Mouse (Mus musculus): Measurements from ENCODE around the gene Ephb4. TPM values are rescaled to one million over a fixed set of nuclear protein-coding genes. Genes with fewer than 3 reads are reported as not detected.

Gene Ephb4
- polyA plus RNA-seq, 1 experiment from 2014 or later: 82.3 TPM

- Histone ChIP-seq H3K9me3 (no peaks in the 10 kb centered on the region), H3K4me3 (peak within 1 kb of the TSS; percentile 76), H3K9ac (peak within 1 kb of the TSS; percentile 96), H3K27me3 (no peaks in the 10 kb centered on the region), H3K27ac (peak within 1 kb of the TSS; percentile 97), H3K4me2 (replicated peaks) (peak within 1 kb of the TSS; percentile 99), H3K36me3 (peaks cover 57% of the 10 kb centered on the region), H3K4me1 (peaks cover 37% of the 10 kb centered on the region)
- WGBS: 15% methylated on average over 30 of the region's 30 CpGs
- ATAC-seq (ENCODE audit: low FRiP score, low read depth): peak; percentile 97
Measured at GRCm38 (mm10) chr5:137314193-137315083, 35.5 kb upstream of the Ephb4 start, which contains the start of gene Trip6. Gene Trip6, minus strand, starts transcription at chr5:137314404.

GRCm38 (mm10) chr5:137315084-137315903 is 34.6 kb upstream of the Ephb4 start:
- H3K4me3 ChIP-seq: peak overlapping the region; percentile 76
- H3K9ac ChIP-seq: peak overlapping the region; percentile 96
- H3K27me3 ChIP-seq: no peaks in the 10 kb centered on the region
- H3K4me1 ChIP-seq: peaks cover 37% of the 10 kb centered on the region
- peak overlapping the region; percentile 97 for H3K27ac ChIP-seq
- no peak for ATAC-seq (ENCODE audit: low FRiP score, low read depth)
- 37% methylated on average over 29 of the region's 30 CpGs for WGBS
- H3K4me2 ChIP-seq (replicated peaks): peak overlapping the region; percentile 99
- peaks cover 56% of the 10 kb centered on the region for H3K36me3 ChIP-seq
- H3K9me3 ChIP-seq: no peaks in the 10 kb centered on the region

GRCm38 (mm10) chr5:137317361-137317760 is 32.5 kb upstream of the Ephb4 start:
- 90% methylated on average over 8 of the region's 8 CpGs for WGBS

GRCm38 (mm10) chr5:137318570-137318969 is 31.3 kb upstream of the Ephb4 start:
- H3K27me3 ChIP-seq: no peaks in the 10 kb centered on the region
- H3K4me1 ChIP-seq: peaks cover 18% of the 10 kb centered on the region
- 89% methylated on average over 1 of the region's 1 CpGs for whole genome bisulfite sequencing
- H3K4me3 ChIP-seq: no peak overlapping the region
- no peak overlapping the region for H3K27ac ChIP-seq
- no peak overlapping the region for H3K9ac ChIP-seq
- H3K36me3 ChIP-seq: peaks cover 64% of the 10 kb centered on the region
- no peak overlapping the region for H3K4me2 ChIP-seq (replicated peaks)
- no peak for ATAC-seq (ENCODE audit: low FRiP score, low read depth)
- H3K9me3 ChIP-seq: no peaks in the 10 kb centered on the region

More at GRCm38 (mm10) chr5:137317361-137317760, 32.5 kb upstream of the Ephb4 start:
- Histone ChIP-seq H3K4me1 (peaks cover 27% of the 10 kb centered on the region), H3K9me3 (no peaks in the 10 kb centered on the region), H3K36me3 (peaks cover 57% of the 10 kb centered on the region), H3K9ac (no peak overlapping the region), H3K4me2 (replicated peaks) (no peak overlapping the region), H3K27ac (no peak overlapping the region), H3K4me3 (no peak overlapping the region), H3K27me3 (no peaks in the 10 kb centered on the region)
- ATAC-seq (ENCODE audit: low FRiP score, low read depth): no peak

- Histone ChIP-seq H3K36me3 (peaks cover 82% of the 10 kb centered on the region), H3K4me1 (0 out of 2 replicates have a peak, but pooled peaks cover under 1% of the 10 kb centered on the region), H3K27ac (no peak overlapping the region), H3K9me3 (no peaks in the 10 kb centered on the region), H3K9ac (no peak overlapping the region), H3K4me3 (no peak overlapping the region), H3K27me3 (no peaks in the 10 kb centered on the region), H3K4me2 (replicated peaks) (no peak overlapping the region)
- 92% methylated on average over 3 of the region's 3 CpGs for WGBS
- ATAC-seq (ENCODE audit: low FRiP score, low read depth): no peak
Measured at GRCm38 (mm10) chr5:137320996-137321395, 28.9 kb upstream of the Ephb4 start.

GRCm38 (mm10) chr5:137330910-137331309 is 19.0 kb upstream of the Ephb4 start:
- no peaks in the 10 kb centered on the region for H3K9me3 ChIP-seq
- no peaks in the 10 kb centered on the region for H3K27me3 ChIP-seq
- H3K9ac ChIP-seq: no peak overlapping the region
- no peak overlapping the region for H3K4me3 ChIP-seq
- H3K27ac ChIP-seq: no peak overlapping the region
- 86% methylated on average over 7 of the region's 7 CpGs for WGBS
- H3K4me1 ChIP-seq: peaks cover 11% of the 10 kb centered on the region
- peaks cover 27% of the 10 kb centered on the region for H3K36me3 ChIP-seq
- H3K4me2 ChIP-seq (replicated peaks): no peak overlapping the region
- ATAC-seq (ENCODE audit: low FRiP score, low read depth): no peak

- H3K27me3 ChIP-seq: no peaks in the 10 kb centered on the region
- H3K4me2 ChIP-seq (replicated peaks): peak overlapping the region; percentile 87
- H3K9ac ChIP-seq: peak overlapping the region; percentile 78
- peaks cover 13% of the 10 kb centered on the region; the same call in 1 of the 2 replicates for H3K36me3 ChIP-seq
- H3K27ac ChIP-seq: no peak overlapping the region
- no peaks in the 10 kb centered on the region for H3K9me3 ChIP-seq
- peak overlapping the region; percentile 65 for H3K4me3 ChIP-seq
- peaks cover 15% of the 10 kb centered on the region for H3K4me1 ChIP-seq
- WGBS: 15% methylated on average over 15 of the region's 15 CpGs
- no peak for ATAC-seq (ENCODE audit: low FRiP score, low read depth)
Measured at GRCm38 (mm10) chr5:137332857-137333511, 16.9 kb upstream of the Ephb4 start.

- peak within 1 kb of the TSS; percentile 65 for H3K4me3 ChIP-seq
- H3K9me3 ChIP-seq: no peaks in the 10 kb centered on the region
- peak within 1 kb of the TSS; percentile 78 for H3K9ac ChIP-seq
- peaks cover 16% of the 10 kb centered on the region for H3K4me1 ChIP-seq
- peak within 1 kb of the TSS; percentile 87 for H3K4me2 ChIP-seq (replicated peaks)
- 0 out of 2 replicates have a peak, but pooled peaks cover 6% of the 10 kb centered on the region for H3K36me3 ChIP-seq
- peak; percentile 93 for ATAC-seq (ENCODE audit: low FRiP score, low read depth)
- WGBS: under 1% methylated on average over 44 of the region's 44 CpGs
- H3K27ac ChIP-seq: no peak within 1 kb of the TSS
- no peaks in the 10 kb centered on the region for H3K27me3 ChIP-seq
Measured at GRCm38 (mm10) chr5:137333512-137334174, 16.3 kb upstream of the Ephb4 start, which contains the start of gene Slc12a9. Gene Slc12a9, minus strand, starts transcription at chr5:137333597.

- Histone ChIP-seq H3K4me1 (peaks cover 22% of the 10 kb centered on the region), H3K27ac (no peak overlapping the region), H3K27me3 (no peaks in the 10 kb centered on the region), H3K9ac (no peak overlapping the region), H3K36me3 (0 out of 2 replicates have a peak, but pooled peaks cover 6% of the 10 kb centered on the region), H3K4me2 (replicated peaks) (peak overlapping the region; percentile 87), H3K9me3 (no peaks in the 10 kb centered on the region), H3K4me3 (peak overlapping the region; percentile 65; the same call in 1 of the 2 replicates)
- WGBS: 59% methylated on average over 10 of the region's 10 CpGs
- ATAC-seq (ENCODE audit: low FRiP score, low read depth): no peak
Measured at GRCm38 (mm10) chr5:137334317-137334716, 15.6 kb upstream of the Ephb4 start.

GRCm38 (mm10) chr5:137335066-137335465 is 14.8 kb upstream of the Ephb4 start:
- no peaks in the 10 kb centered on the region for H3K9me3 ChIP-seq
- no peak overlapping the region for H3K4me3 ChIP-seq
- ATAC-seq (ENCODE audit: low FRiP score, low read depth): no peak
- no peak overlapping the region for H3K27ac ChIP-seq
- H3K9ac ChIP-seq: no peak overlapping the region
- no peaks in the 10 kb centered on the region for H3K27me3 ChIP-seq
- H3K4me2 ChIP-seq (replicated peaks): no peak overlapping the region
- H3K4me1 ChIP-seq: peaks cover 29% of the 10 kb centered on the region
- 76% methylated on average over 6 of the region's 6 CpGs for WGBS
- H3K36me3 ChIP-seq: 0 out of 2 replicates have a peak, but pooled peaks cover under 1% of the 10 kb centered on the region

- Histone ChIP-seq H3K9me3 (no peaks in the 10 kb centered on the region), H3K27ac (no peak overlapping the region; the same call in 1 of the 2 replicates), H3K4me3 (no peak overlapping the region), H3K4me2 (replicated peaks) (no peak overlapping the region), H3K4me1 (peaks cover 28% of the 10 kb centered on the region), H3K9ac (no peak overlapping the region), H3K27me3 (no peaks in the 10 kb centered on the region), H3K36me3 (no peaks in the 10 kb centered on the region)
- no peak for ATAC-seq (ENCODE audit: low FRiP score, low read depth)
- WGBS: 40% methylated on average over 8 of the region's 8 CpGs
Measured at GRCm38 (mm10) chr5:137337190-137337589, 12.7 kb upstream of the Ephb4 start.

All from limb, embryonic 13.5 days (tissue).